Mouse (Mus musculus) lung, embryonic 16.5 days (tissue): ENCODE results near the gene Ube3a. TPM values are rescaled to one million over a fixed set of nuclear protein-coding genes. Genes with fewer than 3 reads are reported as not detected.

Experiments used
- ATAC-seq: fragments of 200-750 bp; cut with Nextera tagmentation; 2 replicates; pipeline ENCODE4 v1.8.0; 2017; ENCODE audit warnings: low read depth, mild to moderate bottlenecking, moderate library complexity
- H3K27ac ChIP-seq: fragments of 300-500 bp; sonication (generic); 2 replicates; pipeline ENCODE4 v1.5.1; 2014; ENCODE audit warnings: mild to moderate bottlenecking, control low read depth, low read length
- H3K27me3 ChIP-seq: fragments of 300-500 bp; sonication (generic); 2 replicates; pipeline ENCODE4 v1.6.1; 2014; ENCODE audit warnings: low read depth, low read length, mixed read lengths; ENCODE audit not compliant: control insufficient read depth, insufficient read depth
- H3K36me3 ChIP-seq: fragments of 300-500 bp; sonication (generic); 2 replicates; pipeline ENCODE4 v1.6.1; 2014; ENCODE audit warnings: low read length; ENCODE audit not compliant: control insufficient read depth, insufficient read depth
- H3K4me1 ChIP-seq: fragments of 300-500 bp; sonication (generic); replicated peaks from 2 replicates; pipeline ENCODE4 v1.6.1; 2014; ENCODE audit warnings: low read length, mixed read lengths; ENCODE audit not compliant: control insufficient read depth, insufficient read depth
- H3K4me2 ChIP-seq: fragments of 300-500 bp; sonication (generic); 2 replicates; pipeline ENCODE4 v1.6.1; 2014; ENCODE audit warnings: low read depth, low read length, control low read depth
- H3K4me3 ChIP-seq: fragments of 300-500 bp; sonication (generic); 2 replicates; pipeline ENCODE4 v1.5.1; 2014; ENCODE audit warnings: mild to moderate bottlenecking, low read length, control low read depth
- H3K9ac ChIP-seq: fragments of 300-500 bp; sonication (generic); 2 replicates; pipeline ENCODE4 v1.6.1; 2014; ENCODE audit warnings: low read length, control low read depth
- H3K9me3 ChIP-seq: fragments of 300-500 bp; sonication (generic); 2 replicates; pipeline ENCODE4 v1.6.1; 2016; ENCODE audit warnings: low read length; ENCODE audit not compliant: control insufficient read depth
- WGBS: fragments of 180-500 bp; shearing (Covaris S2); extraction: QIAGEN DNeasy Blood & Tissue Kit; methylation state at CpG from one replicate; pipeline ENCODE4 v1.1.7; 2014; 5-methylcytosine and 5-hydroxymethylcytosine counted together
- polyA plus RNA-seq: library from polyadenylated mRNA; unstranded; fragments of >200 nt; fragmentation: Nextera tagmentation; extraction: Ambion mirVana; gene quantifications from 2 replicates; pipeline ENCODE4 v1.2.1, GENCODE M21; 2015

Gene Ube3a
- polyA plus RNA-seq, 1 experiment from 2014 or later, result 108 TPM

DNA sequence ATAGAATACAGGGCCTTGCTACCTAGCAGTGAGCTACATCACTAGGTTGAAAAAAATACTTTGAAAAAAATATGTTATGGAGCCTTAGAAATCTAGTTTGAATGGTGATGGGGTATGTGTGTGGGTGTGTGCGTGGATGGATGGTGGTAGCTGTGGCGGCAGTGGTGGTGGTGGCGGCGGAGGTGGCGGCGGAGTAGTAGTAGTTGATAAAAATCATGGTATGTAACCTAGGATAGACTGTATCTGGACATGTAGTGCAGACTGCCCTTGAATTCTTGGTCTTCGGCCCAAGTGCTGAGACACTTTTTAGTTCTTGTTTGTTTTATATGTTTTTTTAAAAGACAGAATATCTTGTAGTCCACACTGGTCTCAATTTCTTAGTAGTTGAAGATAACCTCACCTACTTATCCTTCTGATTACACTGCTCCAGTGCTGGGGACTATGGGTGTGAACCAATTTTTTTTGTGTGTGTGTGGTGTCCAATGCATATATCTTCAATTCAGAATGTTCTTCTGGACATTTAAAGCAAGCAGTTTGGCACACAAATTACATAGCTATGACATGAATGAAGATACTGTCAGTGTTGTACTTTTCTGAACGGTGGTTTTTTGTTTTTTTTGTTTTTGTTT is 6.3 kb downstream of the Ube3a start:
- peaks cover 12% of the 10 kb centered on the region for H3K4me1 ChIP-seq
- no peak for ATAC-seq
- no peak overlapping the region for H3K27ac ChIP-seq
- H3K36me3 ChIP-seq, result no peaks in the 10 kb centered on the region
- H3K27me3 ChIP-seq, result no peaks in the 10 kb centered on the region
- H3K4me3 ChIP-seq, result no peak overlapping the region
- no peak overlapping the region for H3K4me2 ChIP-seq
- H3K9me3 ChIP-seq, result no peaks in the 10 kb centered on the region
- no peak overlapping the region for H3K9ac ChIP-seq
- 91% methylated on average over 8 of the region's 8 CpGs for WGBS

DNA sequence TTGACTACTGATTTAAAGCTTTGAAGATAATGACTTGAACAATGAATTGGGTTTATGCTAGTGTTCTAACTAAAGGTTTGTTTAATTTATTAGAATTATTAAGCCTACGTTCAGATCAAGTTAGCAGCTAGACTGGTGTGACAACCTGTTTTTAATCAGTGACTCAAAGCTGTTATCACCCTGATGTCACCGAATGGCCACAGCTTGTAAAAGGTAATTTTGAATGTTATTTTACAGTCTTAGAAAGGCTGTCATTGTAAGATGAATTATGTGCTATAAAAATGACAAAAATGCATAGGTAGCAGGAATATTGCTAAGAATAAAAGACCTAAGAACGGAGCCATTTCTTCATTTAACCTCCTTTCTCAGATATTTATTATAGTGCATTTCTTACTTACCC is 14.7 kb downstream of the Ube3a start:
- Histone ChIP-seq H3K4me1 (no peaks in the 10 kb centered on the region), H3K4me2 (no peak overlapping the region), H3K36me3 (peaks cover 4% of the 10 kb centered on the region), H3K4me3 (no peak overlapping the region), H3K27me3 (no peaks in the 10 kb centered on the region), H3K9me3 (no peaks in the 10 kb centered on the region), H3K27ac (no peak overlapping the region), H3K9ac (no peak overlapping the region)
- no peak for ATAC-seq
- 69% methylated on average over 3 of the region's 3 CpGs for WGBS

DNA sequence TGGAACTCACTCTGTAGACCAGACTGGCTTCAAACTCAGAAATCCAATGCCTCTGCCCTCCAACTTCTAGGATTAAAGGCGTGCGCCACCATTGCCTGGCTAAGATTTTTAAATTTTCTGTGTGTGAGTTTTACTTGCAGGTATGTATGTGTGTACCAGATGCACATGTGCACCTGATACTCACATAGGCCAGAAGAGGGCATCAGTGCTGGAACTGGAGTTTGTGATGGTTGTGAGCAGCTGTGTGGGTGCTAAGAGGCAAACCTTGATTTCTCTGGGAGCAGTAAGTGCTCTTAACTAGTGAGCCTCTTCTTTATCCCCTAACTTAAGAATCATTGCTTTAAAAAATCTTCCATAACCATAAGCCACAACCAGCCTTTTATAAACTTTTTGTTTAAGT is 17.0 kb downstream of the Ube3a start:
- Histone ChIP-seq H3K27ac (no peak overlapping the region), H3K9ac (no peak overlapping the region), H3K4me2 (no peak overlapping the region), H3K4me1 (no peaks in the 10 kb centered on the region), H3K36me3 (peaks cover 4% of the 10 kb centered on the region), H3K9me3 (no peaks in the 10 kb centered on the region), H3K4me3 (no peak overlapping the region), H3K27me3 (no peaks in the 10 kb centered on the region)
- ATAC-seq, result no peak
- 95% methylated on average over 2 of the region's 2 CpGs for WGBS

- Histone ChIP-seq H3K4me3 (no peak overlapping the region), H3K4me1 (no peaks in the 10 kb centered on the region), H3K27me3 (no peaks in the 10 kb centered on the region), H3K36me3 (peaks cover 8% of the 10 kb centered on the region; the same call in 1 of the 2 replicates), H3K9me3 (no peaks in the 10 kb centered on the region), H3K27ac (no peak overlapping the region), H3K4me2 (no peak overlapping the region), H3K9ac (no peak overlapping the region)
- ATAC-seq, result no peak
- 94% methylated on average over 2 of the region's 2 CpGs for WGBS
Observed at GRCm38 (mm10) chr7:59253373-59253772, 24.8 kb downstream of the Ube3a start.

- Histone ChIP-seq H3K27me3 (no peaks in the 10 kb centered on the region), H3K27ac (no peak overlapping the region), H3K9me3 (no peaks in the 10 kb centered on the region), H3K4me2 (no peak overlapping the region), H3K9ac (no peak overlapping the region), H3K4me1 (no peaks in the 10 kb centered on the region), H3K4me3 (no peak overlapping the region), H3K36me3 (no peaks in the 10 kb centered on the region)
- 75% methylated on average over 1 of the region's 1 CpGs for WGBS
- ATAC-seq, result no peak
Observed at GRCm38 (mm10) chr7:59265538-59265937, 37.0 kb downstream of the Ube3a start.

- ATAC-seq, result peak; percentile 69
- Histone ChIP-seq H3K4me2 (no peak overlapping the region), H3K9ac (no peak overlapping the region), H3K27ac (0 out of 2 replicates have a peak overlapping the region, but pooled peaks have one; percentile 22), H3K9me3 (no peaks in the 10 kb centered on the region), H3K36me3 (peaks cover 8% of the 10 kb centered on the region), H3K4me1 (no peaks in the 10 kb centered on the region), H3K27me3 (no peaks in the 10 kb centered on the region), H3K4me3 (no peak overlapping the region)
- WGBS, result 36% methylated on average over 4 of the region's 4 CpGs
Observed at GRCm38 (mm10) chr7:59271775-59272174, 43.2 kb downstream of the Ube3a start.

- Histone ChIP-seq H3K9me3 (no peaks in the 10 kb centered on the region), H3K9ac (no peak overlapping the region)
- ATAC-seq, result no peak
Observed at GRCm38 (mm10) chr7:59312576-59312975, 84.0 kb downstream of the Ube3a start.

GRCm38 (mm10) chr7:59322759-59323158 is 94.2 kb downstream of the Ube3a start:
- WGBS, result 93% methylated on average over 1 of the region's 1 CpGs
- no peak for ATAC-seq

More at GRCm38 (mm10) chr7:59312576-59312975, 84.0 kb downstream of the Ube3a start:
- no peak overlapping the region for H3K4me2 ChIP-seq
- H3K36me3 ChIP-seq, result peaks cover 4% of the 10 kb centered on the region; the same call in 1 of the 2 replicates
- H3K27ac ChIP-seq, result no peak overlapping the region
- no peaks in the 10 kb centered on the region for H3K27me3 ChIP-seq
- no peaks in the 10 kb centered on the region for H3K4me1 ChIP-seq
- WGBS, result 97% methylated on average over 1 of the region's 1 CpGs
- H3K4me3 ChIP-seq, result no peak overlapping the region

More at GRCm38 (mm10) chr7:59322759-59323158, 94.2 kb downstream of the Ube3a start:
- Histone ChIP-seq H3K27me3 (no peaks in the 10 kb centered on the region), H3K4me1 (no peaks in the 10 kb centered on the region), H3K9ac (no peak overlapping the region), H3K9me3 (no peaks in the 10 kb centered on the region), H3K36me3 (no peaks in the 10 kb centered on the region), H3K4me2 (no peak overlapping the region), H3K4me3 (no peak overlapping the region), H3K27ac (no peak overlapping the region)
